Mouse (Mus musculus) MEL (cell line): ENCODE measurements around the gene Trap1a. TPM values are rescaled to one million over a fixed set of nuclear protein-coding genes. Genes with fewer than 3 reads are reported as not detected.
A peak's percentile ranks its signal among the peaks of the same experiment; 100 is the strongest.

Experiments
- DNase-seq: peaks from one replicate; pipeline ENCODE4 v3.0.0; 2011; ENCODE audit warnings: low read depth, low spot score
- H3K27ac ChIP-seq: 2 replicates; pipeline ENCODE4 v1.5.1; 2012; ENCODE audit warnings: low read depth, mild to moderate bottlenecking, control low read depth, low read length, moderate library complexity; ENCODE audit not compliant: control insufficient read depth
- H3K27me3 ChIP-seq, 2 experiments: fragments of 150-350 bp in 1 of 2; sonication (generic) in 1 of 2; 2 replicates each; pipeline ENCODE4 v1.6.1; 2012; ENCODE audit warnings: low read length in 2 of 2, mild to moderate bottlenecking in 2 of 2, improper control_type of control experiment in 1 of 2, moderate library complexity in 1 of 2; ENCODE audit not compliant: insufficient read depth in 2 of 2, control insufficient read depth in 1 of 2
- H3K36me3 ChIP-seq, 2 experiments: 2 replicates each; pipeline ENCODE4 v1.6.1; 2012 to 2014; ENCODE audit warnings: low read length in 2 of 2, improper control_type of control experiment in 1 of 2, inconsistent platforms in 1 of 2, mild to moderate bottlenecking in 1 of 2; ENCODE audit not compliant: insufficient read depth in 2 of 2, control insufficient read depth in 1 of 2
- H3K4me1 ChIP-seq, 2 experiments: fragments of 150-350 bp in 1 of 2; sonication (generic) in 1 of 2; 2 replicates each; pipeline ENCODE4 v1.6.1; 2012; ENCODE audit warnings: low read length in 2 of 2, improper control_type of control experiment in 1 of 2, mild to moderate bottlenecking in 1 of 2; ENCODE audit not compliant: insufficient read depth in 2 of 2, control insufficient read depth in 1 of 2
- H3K4me3 ChIP-seq, 2 experiments: fragments of 150-350 bp in 1 of 2; sonication (generic) in 1 of 2; 2 replicates each; pipeline ENCODE4 v1.5.1; 2012; ENCODE audit warnings: low read depth in 2 of 2, low read length in 2 of 2, mild to moderate bottlenecking in 2 of 2, moderate library complexity in 2 of 2, control low read depth in 1 of 2, improper control_type of control experiment in 1 of 2; ENCODE audit not compliant: control insufficient read depth in 1 of 2, insufficient read depth in 1 of 2
- H3K79me2 ChIP-seq: 2 replicates; pipeline ENCODE4 v1.6.1; 2012; ENCODE audit warnings: mild to moderate bottlenecking, low read length, moderate library complexity; ENCODE audit not compliant: control insufficient read depth, poor library complexity, insufficient read depth
- H3K9ac ChIP-seq: 2 replicates; pipeline ENCODE4 v1.6.1; 2012; ENCODE audit warnings: low read depth, mild to moderate bottlenecking, control low read depth, low read length, moderate library complexity; ENCODE audit not compliant: control insufficient read depth, poor library complexity, severe bottlenecking
- H3K9me3 ChIP-seq: fragments of 150-350 bp; sonication (generic); replicated peaks from 2 replicates; pipeline ENCODE4 v1.6.1; 2012; ENCODE audit warnings: mild to moderate bottlenecking, low read length, improper control_type of control experiment, moderate library complexity; ENCODE audit not compliant: insufficient read depth
- CHD2 ChIP-seq: IDR thresholded peaks from 2 replicates; pipeline ENCODE4 v1.6.1; 2011; ENCODE audit warnings: low read length, improper control_type of control experiment
- CTCF ChIP-seq, 3 experiments: IDR thresholded peaks in 2 of 3; conservative IDR thresholded peaks in 1 of 3; 2 replicates each; pipeline ENCODE4 v1.5.1; 2011 to 2012; ENCODE audit warnings: low read length in 3 of 3, low read depth in 2 of 3, mild to moderate bottlenecking in 2 of 3, improper control_type of control experiment in 1 of 3, inconsistent platforms in 1 of 3, mixed read lengths in 1 of 3, moderate library complexity in 1 of 3; ENCODE audit not compliant: control insufficient read depth in 1 of 3, insufficient read depth in 1 of 3, poor library complexity in 1 of 3, severe bottlenecking in 1 of 3
- E2F4 ChIP-seq: IDR thresholded peaks from 2 replicates; pipeline ENCODE4 v1.6.1; 2011; ENCODE audit warnings: low read depth, low read length, improper control_type of control experiment, borderline replicate concordance
- ELF1 ChIP-seq: IDR thresholded peaks from 2 replicates; pipeline ENCODE4 v1.6.1; 2014; ENCODE audit warnings: low read depth, mild to moderate bottlenecking, inconsistent platforms, low read length, improper control_type of control experiment, moderate library complexity
- EP300 ChIP-seq, 2 experiments: IDR thresholded peaks; 2 replicates each; pipeline ENCODE4 v1.6.1; 2011; ENCODE audit warnings: improper control_type of control experiment in 2 of 2, low read length in 2 of 2, low read depth in 1 of 2, mild to moderate bottlenecking in 1 of 2
- ETS1 ChIP-seq: IDR thresholded peaks from 2 replicates; pipeline ENCODE4 v1.6.1; 2012; ENCODE audit warnings: low read depth, mild to moderate bottlenecking, inconsistent platforms, low read length, improper control_type of control experiment, moderate library complexity
- GABPA ChIP-seq: IDR thresholded peaks from 2 replicates; pipeline ENCODE4 v1.6.1; 2012; ENCODE audit warnings: low read depth, mild to moderate bottlenecking, inconsistent platforms, low read length, improper control_type of control experiment, moderate library complexity
- GATA1 ChIP-seq: IDR thresholded peaks from 2 replicates; pipeline ENCODE4 v1.6.1; 2011; ENCODE audit warnings: low read depth, low read length, improper control_type of control experiment
- MAX ChIP-seq: IDR thresholded peaks from 2 replicates; pipeline ENCODE4 v1.6.1; 2011; ENCODE audit warnings: low read length, improper control_type of control experiment
- MAZ ChIP-seq: IDR thresholded peaks from 2 replicates; pipeline ENCODE4 v1.6.1; 2012; ENCODE audit warnings: low read depth, mild to moderate bottlenecking, inconsistent platforms, low read length, improper control_type of control experiment
- MEF2A ChIP-seq: IDR thresholded peaks from 2 replicates; pipeline ENCODE4 v1.6.1; 2014; ENCODE audit warnings: low read depth, mild to moderate bottlenecking, inconsistent platforms, low read length, improper control_type of control experiment; ENCODE audit not compliant: poor library complexity, insufficient replicate concordance, severe bottlenecking; ENCODE audit errors: extremely low read depth
- MXI1 ChIP-seq: IDR thresholded peaks from 2 replicates; pipeline ENCODE4 v1.6.1; 2011; ENCODE audit warnings: mild to moderate bottlenecking, low read depth, low read length, improper control_type of control experiment
- MYB ChIP-seq: IDR thresholded peaks from 2 replicates; pipeline ENCODE4 v1.6.1; 2011; ENCODE audit warnings: mild to moderate bottlenecking, low read depth, low read length, improper control_type of control experiment
- NRF1 ChIP-seq: IDR thresholded peaks from 2 replicates; pipeline ENCODE4 v1.6.1; 2014; ENCODE audit warnings: low read depth, mild to moderate bottlenecking, inconsistent platforms, low read length, improper control_type of control experiment, moderate library complexity; ENCODE audit not compliant: poor library complexity, insufficient read depth, severe bottlenecking
- POLR2A ChIP-seq, 2 experiments: IDR thresholded peaks; 2 replicates each; pipeline ENCODE4 v1.6.1; 2011 to 2012; ENCODE audit warnings: low read length in 2 of 2, mild to moderate bottlenecking in 2 of 2, control low read depth in 1 of 2, improper control_type of control experiment in 1 of 2, low read depth in 1 of 2, moderate library complexity in 1 of 2; ENCODE audit not compliant: control insufficient read depth in 1 of 2, insufficient read depth in 1 of 2, poor library complexity in 1 of 2
- POLR2AphosphoS2 ChIP-seq: IDR thresholded peaks from 2 replicates; pipeline ENCODE4 v1.6.1; 2011; ENCODE audit warnings: low read length, improper control_type of control experiment
- RAD21 ChIP-seq: IDR thresholded peaks from 2 replicates; pipeline ENCODE4 v1.6.1; 2011; ENCODE audit warnings: mild to moderate bottlenecking, low read depth, low read length, improper control_type of control experiment
- RCOR1 ChIP-seq: IDR thresholded peaks from 2 replicates; pipeline ENCODE4 v1.6.1; 2012; ENCODE audit warnings: low read depth, mild to moderate bottlenecking, inconsistent platforms, low read length, improper control_type of control experiment
- SIN3A ChIP-seq: IDR thresholded peaks from 2 replicates; pipeline ENCODE4 v1.6.1; 2012; ENCODE audit warnings: low read length, improper control_type of control experiment, inconsistent platforms
- TAL1 ChIP-seq: IDR thresholded peaks from 2 replicates; pipeline ENCODE4 v1.6.1; 2012; ENCODE audit warnings: mild to moderate bottlenecking, inconsistent platforms, low read length, moderate library complexity, mixed read lengths
- TBP ChIP-seq: IDR thresholded peaks from 2 replicates; pipeline ENCODE4 v1.8.0; 2011; ENCODE audit warnings: low read depth, low read length, improper control_type of control experiment
- TCF12 ChIP-seq: IDR thresholded peaks from 2 replicates; pipeline ENCODE4 v1.6.1; 2014; ENCODE audit warnings: low read depth, mild to moderate bottlenecking, inconsistent platforms, low read length, improper control_type of control experiment, moderate library complexity
- USF1 ChIP-seq: IDR thresholded peaks from 2 replicates; pipeline ENCODE4 v1.6.1; 2014; ENCODE audit warnings: low read depth, mild to moderate bottlenecking, inconsistent platforms, low read length, improper control_type of control experiment, moderate library complexity
- ZC3H11A ChIP-seq: IDR thresholded peaks from 2 replicates; pipeline ENCODE4 v1.6.1; 2012; ENCODE audit warnings: low read depth, mild to moderate bottlenecking, inconsistent platforms, low read length, improper control_type of control experiment
- ZMIZ1 ChIP-seq: IDR thresholded peaks from 2 replicates; pipeline ENCODE4 v1.6.1; 2012; ENCODE audit warnings: low read depth, mild to moderate bottlenecking, inconsistent platforms, low read length, improper control_type of control experiment, moderate library complexity
- polyA plus RNA-seq, 2 experiments: library from polyadenylated mRNA; stranded (reverse) in 1 of 2; unstranded in 1 of 2; fragments of >175 nt in 1 of 2; fragments of >200 nt in 1 of 2; gene quantifications; 2 replicates each; pipeline versions ENCODE4 v1.2.1 to v1.2.4; 2012; ENCODE audit warnings: low replicate concordance in 2 of 2, low read depth in 1 of 2; ENCODE audit not compliant: insufficient read length in 2 of 2, insufficient read depth in 1 of 2, missing spikeins in 1 of 2
- total RNA-seq: library from RNA; depleted of rRNA; stranded (reverse); fragments of 300-350 nt; gene quantifications from 2 replicates; pipeline ENCODE4 v1.2.3, GENCODE M21; 2012

Trap1a gene
- total and polyA plus RNA-seq, 3 experiments, result 383 to 548 TPM; not detected in 1

- H3K27me3 ChIP-seq, result no peaks in the 10 kb centered on the region
- TF ChIP-seq USF1, result no peak
- TF ChIP-seq TCF12, result peak; percentile 29; the same call in 1 of the 2 replicates
- no peak for TF ChIP-seq TBP
- TF ChIP-seq RAD21, result no peak
- no peak; the same call in 1 of the 2 replicates for TF ChIP-seq SIN3A
- TF ChIP-seq MEF2A, result no peak
- no peak for TF ChIP-seq ZC3H11A
- no peak for TF ChIP-seq POLR2A (IDR thresholded peaks at IDR 0.05; ENCODE audit: control insufficient read depth in 1 of 2, insufficient read depth in 1 of 2, low read depth in 1 of 2, low read length in 2 of 2, poor library complexity in 1 of 2)
- TF ChIP-seq MAZ, result no peak
- TF ChIP-seq ETS1, result no peak
- TF ChIP-seq TAL1, result no peak
- TF ChIP-seq MAX, result no peak
- TF ChIP-seq GABPA, result no peak
- no peak for TF ChIP-seq MXI1
- TF ChIP-seq RCOR1, result peak; percentile 20; the same call in 1 of the 2 replicates
- TF ChIP-seq POLR2AphosphoS2, result no peak
- TF ChIP-seq ELF1, result peak; percentile 56; the same call in 1 of the 2 replicates
- peak; percentile 30 to 52; a peak in 3 of 4 replicates for TF ChIP-seq EP300 (IDR thresholded peaks at IDR 0.05; ENCODE audit: low read depth in 1 of 2, low read length in 2 of 2)
- no peak for TF ChIP-seq CHD2
- peak; percentile 72 for TF ChIP-seq GATA1
- TF ChIP-seq E2F4, result no peak
- TF ChIP-seq CTCF (IDR thresholded peaks at IDR 0.05 in 2 of 3, conservative IDR thresholded peaks at IDR 0.05 in 1 of 3; ENCODE audit: control insufficient read depth in 1 of 3, insufficient read depth in 1 of 3, low read depth in 2 of 3, low read length in 3 of 3, poor library complexity in 1 of 3, severe bottlenecking in 1 of 3), result no peak
- no peak overlapping the region for H3K4me3 ChIP-seq
- peaks cover 11 to 45% of the 10 kb centered on the region in 2 experiments for H3K36me3 ChIP-seq
- no peak overlapping the region for H3K9ac ChIP-seq
- peaks cover 6% of the 10 kb centered on the region for H3K79me2 ChIP-seq
- peak overlapping the region; percentile 19; the same call in 1 of the 2 replicates for H3K27ac ChIP-seq
- H3K4me1 ChIP-seq, result peaks cover 8 to 22% of the 10 kb centered on the region in 2 experiments
- H3K9me3 ChIP-seq, result no peaks in the 10 kb centered on the region
- DNase-seq, result peak; percentile 30
Measured at GRCm38 (mm10) chrX:139341185-139341584, 7.7 kb downstream of the Trap1a start.

GRCm38 (mm10) chrX:139352192-139352772 lies 18.8 kb downstream of the Trap1a start:
- Histone ChIP-seq H3K9ac (no peak overlapping the region), H3K36me3 (no peaks in the 10 kb centered on the region; a peak in 1 of 4 replicates), H3K4me1 (no peaks in the 10 kb centered on the region), H3K4me3 (no peak overlapping the region), H3K79me2 (no peaks in the 10 kb centered on the region), H3K27me3 (no peaks in the 10 kb centered on the region), H3K9me3 (no peaks in the 10 kb centered on the region), H3K27ac (no peak overlapping the region)
- TF ChIP-seq MYB, result no peak
- no peak for TF ChIP-seq USF1
- no peak for TF ChIP-seq ZMIZ1
- no peak for TF ChIP-seq NRF1
- DNase-seq, result no peak
